Mouse (Mus musculus): ENCODE data around the gene Gusb. TPM values are rescaled to one million over a fixed set of nuclear protein-coding genes. Genes with fewer than 3 reads are reported as not detected.

The Gusb gene
- polyA plus RNA-seq, 1 experiment from 2014 or later = 33.9 TPM

GRCm38 (mm10) chr5:130029142-130029897 is 26.5 kb upstream of the Gusb start, which contains the start of the genes Asl and Crcp:
TSS of gene Asl (minus strand) at chr5:130029247.
TSS of gene Crcp (plus strand) at chr5:130029290.
- H3K27ac ChIP-seq (replicated peaks) = peak within 1 kb of the TSS; percentile 90
- no peaks in the 10 kb centered on the region for H3K9me3 ChIP-seq (ENCODE audit: control insufficient read depth, low read length)
- no peaks in the 10 kb centered on the region for H3K36me3 ChIP-seq (ENCODE audit: control insufficient read depth, insufficient read depth, low read length)
- DNase-seq (ENCODE audit: low spot score) (peak; percentile 87), ATAC-seq (ENCODE audit: low FRiP score, low TSS enrichment) (peak; percentile 75)
- H3K4me2 ChIP-seq (replicated peaks; ENCODE audit: low read depth) = peak within 1 kb of the TSS; percentile 67
- no peaks in the 10 kb centered on the region for H3K27me3 ChIP-seq (ENCODE audit: control insufficient read depth, insufficient read depth, low read length)
- H3K9ac ChIP-seq (ENCODE audit: low read length) = peak within 1 kb of the TSS; percentile 79
- no peak for TF ChIP-seq EP300 (optimal IDR thresholded peaks at IDR 0.05)
- no peak for TF ChIP-seq CTCF (IDR thresholded peaks at IDR 0.05; ENCODE audit: low read depth)
- H3K4me1 ChIP-seq (replicated peaks; ENCODE audit: control insufficient read depth, insufficient read depth) = no peaks in the 10 kb centered on the region
- 1% methylated on average over 51 of the region's 51 CpGs for WGBS
- H3K4me3 ChIP-seq (ENCODE audit: low read depth, low read length) = peak within 1 kb of the TSS; percentile 68

GRCm38 (mm10) chr5:130027696-130028095 is 24.8 kb upstream of the Gusb start:
- ATAC-seq (ENCODE audit: low FRiP score, low TSS enrichment) = no peak
- H3K36me3 ChIP-seq (ENCODE audit: control insufficient read depth, insufficient read depth, low read length) = no peaks in the 10 kb centered on the region
- H3K27ac ChIP-seq (replicated peaks) = no peak overlapping the region
- H3K9ac ChIP-seq (ENCODE audit: low read length) = no peak overlapping the region
- 80% methylated on average over 7 of the region's 7 CpGs for WGBS
- H3K4me3 ChIP-seq (ENCODE audit: low read depth, low read length) = no peak overlapping the region
- H3K27me3 ChIP-seq (ENCODE audit: control insufficient read depth, insufficient read depth, low read length) = no peaks in the 10 kb centered on the region
- TF ChIP-seq EP300 (optimal IDR thresholded peaks at IDR 0.05) (no peak), CTCF (IDR thresholded peaks at IDR 0.05; ENCODE audit: low read depth) (no peak)
- H3K4me2 ChIP-seq (replicated peaks; ENCODE audit: low read depth) = no peak overlapping the region
- H3K9me3 ChIP-seq (ENCODE audit: control insufficient read depth, low read length) = no peaks in the 10 kb centered on the region
- no peaks in the 10 kb centered on the region for H3K4me1 ChIP-seq (replicated peaks; ENCODE audit: control insufficient read depth, insufficient read depth)
- DNase-seq (ENCODE audit: low spot score) = no peak

- no peak overlapping the region for H3K9ac ChIP-seq (ENCODE audit: low read length)
- no peak overlapping the region for H3K27ac ChIP-seq (replicated peaks)
- no peaks in the 10 kb centered on the region for H3K36me3 ChIP-seq (ENCODE audit: control insufficient read depth, insufficient read depth, low read length)
- DNase-seq (ENCODE audit: low spot score) (no peak), ATAC-seq (ENCODE audit: low FRiP score, low TSS enrichment) (no peak)
- TF ChIP-seq CTCF (IDR thresholded peaks at IDR 0.05; ENCODE audit: low read depth) (no peak), EP300 (optimal IDR thresholded peaks at IDR 0.05) (no peak)
- no peaks in the 10 kb centered on the region for H3K27me3 ChIP-seq (ENCODE audit: control insufficient read depth, insufficient read depth, low read length)
- no peaks in the 10 kb centered on the region for H3K9me3 ChIP-seq (ENCODE audit: control insufficient read depth, low read length)
- no peaks in the 10 kb centered on the region for H3K4me1 ChIP-seq (replicated peaks; ENCODE audit: control insufficient read depth, insufficient read depth)
- no peak overlapping the region for H3K4me2 ChIP-seq (replicated peaks; ENCODE audit: low read depth)
- 72% methylated on average over 5 of the region's 5 CpGs for WGBS
- no peak overlapping the region for H3K4me3 ChIP-seq (ENCODE audit: low read depth, low read length)
These were observed 24.3 kb upstream of the Gusb start for GRCm38 (mm10) chr5:130027134-130027533.

GRCm38 (mm10) chr5:130023767-130024539 is 21.1 kb upstream of the Gusb start:
- peak overlapping the region; percentile 79 for H3K27ac ChIP-seq (replicated peaks)

GRCm38 (mm10) chr5:130023067-130023766 is 20.4 kb upstream of the Gusb start:
- Histone ChIP-seq H3K4me2 (replicated peaks; ENCODE audit: low read depth) (peak overlapping the region; percentile 78), H3K9ac (ENCODE audit: low read length) (no peak overlapping the region), H3K27me3 (ENCODE audit: control insufficient read depth, insufficient read depth, low read length) (no peaks in the 10 kb centered on the region), H3K4me3 (ENCODE audit: low read depth, low read length) (peak overlapping the region; percentile 65; the same call in 1 of the 2 replicates), H3K36me3 (ENCODE audit: control insufficient read depth, insufficient read depth, low read length) (no peaks in the 10 kb centered on the region), H3K27ac (replicated peaks) (no peak overlapping the region), H3K9me3 (ENCODE audit: control insufficient read depth, low read length) (no peaks in the 10 kb centered on the region), H3K4me1 (replicated peaks; ENCODE audit: control insufficient read depth, insufficient read depth) (no peaks in the 10 kb centered on the region)
- DNase-seq (ENCODE audit: low spot score) = no peak
- TF ChIP-seq EP300 (optimal IDR thresholded peaks at IDR 0.05) (no peak), CTCF (IDR thresholded peaks at IDR 0.05; ENCODE audit: low read depth) (no peak)
- 38% methylated on average over 12 of the region's 12 CpGs for WGBS
- no peak for ATAC-seq (ENCODE audit: low FRiP score, low TSS enrichment)

More at GRCm38 (mm10) chr5:130023767-130024539, 21.1 kb upstream of the Gusb start:
- peak; percentile 92 for DNase-seq (ENCODE audit: low spot score)
- under 1% methylated on average over 32 of the region's 32 CpGs for WGBS
- Histone ChIP-seq H3K9ac (ENCODE audit: low read length) (peak overlapping the region; percentile 61), H3K9me3 (ENCODE audit: control insufficient read depth, low read length) (no peaks in the 10 kb centered on the region), H3K4me1 (replicated peaks; ENCODE audit: control insufficient read depth, insufficient read depth) (no peaks in the 10 kb centered on the region), H3K36me3 (ENCODE audit: control insufficient read depth, insufficient read depth, low read length) (no peaks in the 10 kb centered on the region), H3K4me2 (replicated peaks; ENCODE audit: low read depth) (peak overlapping the region; percentile 78), H3K4me3 (ENCODE audit: low read depth, low read length) (peak overlapping the region; percentile 65), H3K27me3 (ENCODE audit: control insufficient read depth, insufficient read depth, low read length) (no peaks in the 10 kb centered on the region)
- TF ChIP-seq EP300 (optimal IDR thresholded peaks at IDR 0.05) (no peak), CTCF (IDR thresholded peaks at IDR 0.05; ENCODE audit: low read depth) (peak; percentile 89)
- peak; percentile 95 for ATAC-seq (ENCODE audit: low FRiP score, low TSS enrichment)
